Mouse (Mus musculus) hindbrain, embryonic 12.5 days (tissue): ENCODE measurements around the gene Catsper4. TPM values are rescaled to one million over a fixed set of nuclear protein-coding genes. Genes with fewer than 3 reads are reported as not detected.
A peak's percentile ranks its signal among the peaks of the same experiment; 100 is the strongest.

Source experiments
- ATAC-seq: fragments of 200-750 bp; cut with Nextera tagmentation; 2 replicates; pipeline ENCODE4 v1.8.0; 2017; ENCODE audit warnings: moderate TSS enrichment; ENCODE audit not compliant: low FRiP score
- H3K27ac ChIP-seq: fragments of 300-500 bp; sonication (generic); 2 replicates; pipeline ENCODE4 v1.5.1; 2016; ENCODE audit warnings: mild to moderate bottlenecking
- H3K27me3 ChIP-seq: fragments of 300-500 bp; sonication (generic); 2 replicates; pipeline ENCODE4 v1.6.1; 2016; ENCODE audit warnings: mild to moderate bottlenecking
- H3K36me3 ChIP-seq: fragments of 300-500 bp; sonication (generic); 2 replicates; pipeline ENCODE4 v1.6.1; 2016; ENCODE audit warnings: mild to moderate bottlenecking
- H3K4me1 ChIP-seq: fragments of 300-500 bp; sonication (generic); 2 replicates; pipeline ENCODE4 v1.6.1; 2016
- H3K4me2 ChIP-seq: fragments of 300-500 bp; sonication (generic); replicated peaks from 2 replicates; pipeline ENCODE4 v1.6.1; 2016; ENCODE audit warnings: mild to moderate bottlenecking
- H3K4me3 ChIP-seq: fragments of 300-500 bp; sonication (generic); 2 replicates; pipeline ENCODE4 v1.5.1; 2016; ENCODE audit warnings: mild to moderate bottlenecking
- H3K9ac ChIP-seq: fragments of 300-500 bp; sonication (generic); 2 replicates; pipeline ENCODE4 v1.6.1; 2016; ENCODE audit warnings: mild to moderate bottlenecking, moderate library complexity
- H3K9me3 ChIP-seq: fragments of 300-500 bp; sonication (generic); replicated peaks from 2 replicates; pipeline ENCODE4 v1.6.1; 2016; ENCODE audit warnings: mild to moderate bottlenecking
- WGBS: fragments of 180-500 bp; shearing (Covaris S2); methylation state at CpG from one replicate; pipeline ENCODE4 v1.1.7; 2016; 5-methylcytosine and 5-hydroxymethylcytosine counted together
- polyA plus RNA-seq: library from polyadenylated mRNA; unstranded; fragments of >200 nt; fragmentation: Nextera tagmentation; extraction: Ambion mirVana; gene quantifications from 2 replicates; pipeline ENCODE4 v1.2.1, GENCODE M21; 2016

The Catsper4 gene
- polyA plus RNA-seq, 1 experiment from 2014 or later, result not detected

DNA sequence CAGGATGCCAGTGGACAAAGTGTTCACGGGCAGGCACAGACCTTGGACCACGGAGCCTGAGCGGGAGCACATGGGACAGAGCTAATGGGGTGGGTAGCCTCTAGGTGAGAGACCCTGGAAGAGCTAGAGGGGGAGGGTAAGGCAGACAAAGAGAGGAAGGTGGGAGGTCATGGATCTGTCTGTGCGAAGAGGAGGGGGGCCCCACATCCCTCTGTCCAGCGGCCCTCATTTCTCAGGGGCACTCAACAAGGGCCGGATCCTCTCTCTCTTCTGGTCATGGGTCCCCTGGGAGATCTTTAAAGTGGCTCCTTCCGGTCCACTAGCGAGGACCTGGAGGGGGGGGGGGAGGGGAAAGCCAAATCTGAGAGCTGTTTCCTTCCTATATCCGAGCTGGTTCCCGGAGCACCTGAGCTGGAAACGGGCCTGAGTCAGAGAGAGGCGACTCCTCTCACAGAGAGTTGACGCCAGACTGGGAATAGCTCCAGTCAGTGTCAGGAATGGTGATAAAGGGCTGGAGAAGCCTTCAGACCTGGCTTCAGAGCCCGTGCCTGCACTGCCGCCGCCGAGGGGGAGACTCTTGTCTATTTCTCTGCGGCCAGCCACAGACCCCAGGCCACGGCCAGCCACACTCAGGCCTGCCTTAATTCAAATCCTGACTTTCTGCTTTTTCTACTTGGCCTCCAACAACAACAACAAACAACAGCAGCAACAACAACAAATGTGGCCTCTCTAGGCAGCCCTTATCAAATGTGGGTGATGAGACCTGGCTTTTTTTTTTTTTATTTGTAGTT is 29.4 kb upstream of the Catsper4 start:
- no peak overlapping the region; the same call in 1 of the 2 replicates for H3K27ac ChIP-seq
- H3K9ac ChIP-seq, result 0 out of 2 replicates have a peak overlapping the region, but pooled peaks have one; percentile 20
- peaks cover 57% of the 10 kb centered on the region for H3K4me1 ChIP-seq
- H3K4me2 ChIP-seq, result peak overlapping the region; percentile 21; the same call in 1 of the 2 replicates
- no peak overlapping the region for H3K4me3 ChIP-seq
- H3K27me3 ChIP-seq, result peaks cover 46% of the 10 kb centered on the region
- H3K36me3 ChIP-seq, result no peaks in the 10 kb centered on the region
- 4% methylated on average over 19 of the region's 19 CpGs for WGBS
- ATAC-seq, result no peak
- H3K9me3 ChIP-seq, result no peaks in the 10 kb centered on the region

DNA sequence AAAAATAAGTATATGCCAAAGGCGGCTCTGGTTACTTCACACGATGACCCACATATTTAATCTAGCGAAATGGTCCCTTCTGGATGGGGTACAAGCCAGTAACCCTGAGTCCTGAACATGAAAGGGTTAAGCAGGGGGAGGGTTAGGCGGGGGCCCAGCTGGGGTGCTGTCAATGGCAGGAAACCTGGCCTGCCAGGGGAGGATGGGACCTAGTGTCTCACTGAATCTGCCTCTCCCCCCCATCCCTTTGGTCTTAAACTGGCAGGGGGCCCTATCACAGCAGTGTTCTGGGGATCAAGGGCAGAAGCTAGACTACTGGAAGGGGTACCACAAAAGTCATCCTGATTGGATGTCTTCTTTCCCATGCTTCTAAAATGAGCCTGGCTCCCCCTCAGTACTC is 28.7 kb upstream of the Catsper4 start:
- no peak overlapping the region for H3K4me2 ChIP-seq
- peaks cover 54% of the 10 kb centered on the region for H3K27me3 ChIP-seq
- 15% methylated on average over 4 of the region's 4 CpGs for WGBS
- H3K4me1 ChIP-seq, result peaks cover 64% of the 10 kb centered on the region
- no peak overlapping the region for H3K4me3 ChIP-seq
- no peaks in the 10 kb centered on the region for H3K36me3 ChIP-seq
- no peak for ATAC-seq
- no peak overlapping the region for H3K9ac ChIP-seq
- no peak overlapping the region for H3K27ac ChIP-seq
- H3K9me3 ChIP-seq, result no peaks in the 10 kb centered on the region

DNA sequence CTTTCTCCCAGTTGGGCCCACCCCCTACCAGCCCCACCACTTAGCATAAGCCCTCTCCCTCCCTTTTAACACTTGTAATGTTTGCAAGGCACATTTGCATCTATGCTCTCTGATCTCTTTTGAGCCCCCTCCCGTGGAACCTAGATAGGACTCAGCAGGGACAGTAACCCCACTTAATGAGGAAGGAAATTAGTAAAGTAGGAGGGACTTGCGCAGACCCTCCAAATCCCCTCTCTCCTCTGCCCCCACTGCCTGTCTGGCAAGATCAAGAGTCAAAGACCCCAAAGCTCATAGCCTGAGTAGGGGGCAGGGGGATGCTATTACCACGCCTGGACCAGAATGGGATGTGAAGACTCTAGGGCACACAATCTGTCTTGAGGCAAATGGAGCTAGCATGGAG is 27.7 kb upstream of the Catsper4 start:
- Histone ChIP-seq H3K27ac (no peak overlapping the region), H3K4me1 (peaks cover 74% of the 10 kb centered on the region), H3K36me3 (no peaks in the 10 kb centered on the region), H3K4me2 (no peak overlapping the region), H3K9ac (no peak overlapping the region), H3K9me3 (no peaks in the 10 kb centered on the region), H3K4me3 (no peak overlapping the region), H3K27me3 (peaks cover 64% of the 10 kb centered on the region)
- no peak for ATAC-seq
- WGBS, result 21% methylated on average over 3 of the region's 3 CpGs

DNA sequence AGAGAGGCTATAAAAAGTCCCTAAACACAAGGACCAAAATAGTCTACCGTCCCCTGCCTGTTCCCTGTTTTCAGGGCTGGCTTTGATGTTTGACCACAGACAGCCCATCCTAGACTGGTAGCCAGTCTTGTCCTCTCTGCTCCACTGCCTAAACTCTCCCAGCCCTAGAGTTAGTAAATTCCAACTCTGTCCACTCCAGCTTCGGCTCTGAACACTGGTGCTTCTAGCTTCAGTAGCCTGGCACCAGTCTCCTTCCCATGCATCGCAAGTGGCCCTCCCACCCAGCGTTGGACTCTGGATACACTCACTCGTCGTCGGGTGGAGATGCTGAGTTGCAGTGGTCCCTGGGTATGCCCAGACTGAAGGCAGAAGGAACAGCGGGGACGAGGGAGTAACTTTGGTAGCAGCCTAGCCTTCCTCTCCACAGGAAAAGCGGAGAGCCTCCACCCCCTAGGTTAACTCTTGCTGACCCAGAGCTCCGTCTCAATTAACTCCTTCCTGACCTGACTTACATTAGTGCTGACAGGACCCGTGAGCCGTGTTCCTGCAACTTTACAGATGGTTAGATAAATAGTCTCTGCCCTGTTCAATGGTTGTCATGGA is 26.6 kb upstream of the Catsper4 start, which contains the start of gene Grrp1:
TSS of gene Grrp1 (minus strand) at position 385 of the 603 bp plus-strand sequence.
- H3K27me3 ChIP-seq, result peaks cover 74% of the 10 kb centered on the region
- peak within 1 kb of the TSS; percentile 29; the same call in 1 of the 2 replicates for H3K9ac ChIP-seq
- peaks cover 79% of the 10 kb centered on the region for H3K4me1 ChIP-seq
- peak within 1 kb of the TSS; percentile 56 for H3K4me3 ChIP-seq
- H3K27ac ChIP-seq, result no peak within 1 kb of the TSS
- ATAC-seq, result no peak
- peak within 1 kb of the TSS; percentile 89 for H3K4me2 ChIP-seq
- H3K9me3 ChIP-seq, result no peaks in the 10 kb centered on the region
- WGBS, result under 1% methylated on average over 13 of the region's 13 CpGs
- H3K36me3 ChIP-seq, result no peaks in the 10 kb centered on the region

DNA sequence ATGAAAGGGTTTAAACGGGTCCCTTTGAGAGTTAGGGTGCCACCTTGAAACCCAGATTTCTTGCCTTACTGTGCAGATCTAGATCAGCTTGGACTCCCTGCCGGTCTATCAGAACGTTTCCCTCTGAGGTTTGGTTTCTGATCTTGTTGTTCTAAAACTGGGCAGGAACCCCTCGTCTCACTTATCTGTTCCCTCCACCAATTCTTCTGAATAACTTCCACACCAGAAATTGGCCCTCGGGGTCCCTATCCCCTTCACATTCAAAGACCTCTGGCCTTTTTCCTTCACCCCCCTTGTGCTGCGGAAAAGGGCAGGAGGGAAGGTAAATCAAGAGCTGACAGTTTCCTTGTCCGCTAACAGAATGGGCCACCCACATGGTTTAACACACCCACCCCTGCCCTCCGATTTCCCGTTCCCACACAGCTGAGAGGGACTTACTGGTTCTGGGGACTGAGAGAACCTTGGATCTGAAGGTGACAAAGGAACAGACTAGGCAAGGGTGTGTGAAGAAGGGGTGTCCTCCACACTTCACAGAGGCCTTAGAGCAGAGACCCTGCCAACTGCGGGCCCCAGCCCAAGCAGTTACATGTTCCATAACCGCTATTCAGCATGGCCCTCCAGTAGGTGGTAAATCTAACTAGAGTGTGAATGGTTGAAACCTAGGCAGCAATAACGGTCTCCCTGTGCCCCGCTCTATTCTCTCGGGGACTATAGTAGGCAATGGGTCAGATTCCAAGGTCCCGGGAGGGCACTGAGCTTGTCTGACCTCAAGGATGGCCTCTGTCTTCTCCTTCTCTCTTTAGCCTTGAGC is 25.9 kb upstream of the Catsper4 start:
- H3K9ac ChIP-seq, result 0 out of 2 replicates have a peak overlapping the region, but pooled peaks have one; percentile 29
- no peak overlapping the region for H3K27ac ChIP-seq

DNA sequence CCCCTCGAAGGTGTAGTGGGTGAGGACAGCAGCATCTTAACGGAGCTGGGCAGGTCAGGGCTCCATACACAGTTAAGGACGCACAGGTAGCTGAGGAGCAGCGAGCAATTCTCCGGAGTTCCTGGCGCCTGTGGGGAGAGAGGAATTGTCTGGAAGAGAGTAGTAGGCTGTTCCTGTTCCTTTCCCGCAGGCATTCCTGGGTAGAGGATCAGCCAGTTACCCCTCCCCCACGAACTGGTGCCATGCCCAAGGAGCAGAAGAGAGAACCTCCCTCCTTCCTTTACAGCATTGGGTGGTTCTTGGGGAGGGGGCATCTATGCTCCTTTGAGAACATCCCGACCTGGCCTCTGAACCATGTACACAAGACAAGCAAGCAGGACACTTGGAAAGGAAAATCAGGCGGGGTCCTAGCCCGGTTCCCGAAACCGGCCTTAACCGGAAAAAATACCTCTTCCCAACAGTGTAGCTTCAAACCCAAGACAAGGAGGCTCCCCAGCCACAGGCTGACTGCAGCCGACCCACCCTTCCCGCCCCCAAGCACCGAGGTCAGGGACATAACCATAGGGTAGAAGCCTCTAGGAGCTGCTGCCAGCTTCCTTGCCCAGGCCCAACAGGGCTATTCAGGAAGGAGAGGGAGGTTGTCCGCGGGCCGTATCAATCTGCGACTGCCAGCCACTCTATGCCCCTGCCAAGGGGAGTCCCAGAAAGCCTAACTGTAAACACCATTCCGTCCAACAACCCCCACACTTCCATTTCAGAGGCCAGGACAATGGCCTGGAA is 25.1 kb upstream of the Catsper4 start:
- peaks cover 74% of the 10 kb centered on the region for H3K4me1 ChIP-seq
- H3K27me3 ChIP-seq, result peaks cover 89% of the 10 kb centered on the region
- no peaks in the 10 kb centered on the region for H3K36me3 ChIP-seq
- peak overlapping the region; percentile 68 for H3K9ac ChIP-seq
- WGBS, result 2% methylated on average over 22 of the region's 22 CpGs
- peak overlapping the region; percentile 56 for H3K4me3 ChIP-seq
- H3K27ac ChIP-seq, result 0 out of 2 replicates have a peak overlapping the region, but pooled peaks have one; percentile 62
- no peak for ATAC-seq
- no peaks in the 10 kb centered on the region for H3K9me3 ChIP-seq
- peak overlapping the region; percentile 89 for H3K4me2 ChIP-seq

More for the DNA sequence above, 25.9 kb upstream of the Catsper4 start:
- Histone ChIP-seq H3K27me3 (peaks cover 81% of the 10 kb centered on the region), H3K9me3 (no peaks in the 10 kb centered on the region), H3K4me2 (peak overlapping the region; percentile 89), H3K36me3 (no peaks in the 10 kb centered on the region), H3K4me1 (peaks cover 79% of the 10 kb centered on the region), H3K4me3 (peak overlapping the region; percentile 56)
- WGBS, result 4% methylated on average over 15 of the region's 15 CpGs
- ATAC-seq, result no peak

DNA sequence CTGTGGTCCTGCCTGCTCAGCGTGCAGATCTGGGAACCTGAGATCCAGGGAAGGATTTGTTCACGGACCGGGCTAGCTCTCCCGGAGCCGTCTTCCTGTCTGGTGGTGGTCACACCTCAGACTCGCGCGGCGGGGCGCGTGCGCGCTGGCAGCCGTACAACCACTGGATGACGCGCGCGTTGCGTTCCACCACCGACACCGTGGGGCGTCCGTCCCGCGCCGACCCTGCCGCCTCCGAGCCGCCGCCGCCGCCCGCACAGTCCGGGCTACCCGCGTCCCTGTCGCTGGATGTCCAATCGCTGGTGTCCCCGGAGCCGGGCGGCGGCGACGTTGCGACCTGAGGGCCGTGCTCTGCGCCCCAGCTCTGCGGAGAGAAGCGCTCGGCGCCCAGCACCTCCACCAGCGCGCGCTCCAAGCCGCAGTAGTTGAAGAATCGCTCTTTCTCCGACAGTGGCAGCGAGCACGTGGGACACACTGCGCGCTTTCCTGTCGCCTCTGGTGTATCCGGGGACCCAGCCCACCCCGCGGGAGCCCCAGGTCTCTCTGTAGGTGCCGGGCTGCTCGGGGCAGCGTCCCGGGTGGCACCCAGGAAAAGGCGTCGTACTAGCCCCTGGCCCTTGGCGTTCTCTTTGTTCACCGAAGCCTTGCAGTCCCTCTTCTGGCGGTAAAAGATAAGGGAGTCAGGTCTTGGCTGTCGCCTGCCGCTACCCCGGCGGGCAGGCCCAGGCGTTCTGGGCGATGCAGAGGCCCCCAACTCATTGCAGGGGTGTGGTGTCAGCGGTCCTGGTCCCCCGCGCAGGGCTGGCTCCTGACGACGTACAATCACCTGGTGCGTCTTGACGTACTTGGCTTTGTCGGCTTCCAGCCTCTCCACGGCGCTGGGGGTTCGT is 24.3 kb upstream of the Catsper4 start:
- under 1% methylated on average over 91 of the region's 91 CpGs for WGBS
- Histone ChIP-seq H3K27me3 (peaks cover 98% of the 10 kb centered on the region), H3K9me3 (no peaks in the 10 kb centered on the region), H3K9ac (peak overlapping the region; percentile 68), H3K27ac (peak overlapping the region; percentile 62), H3K36me3 (no peaks in the 10 kb centered on the region), H3K4me3 (peak overlapping the region; percentile 56), H3K4me2 (peak overlapping the region; percentile 89), H3K4me1 (peaks cover 66% of the 10 kb centered on the region)
- ATAC-seq, result peak; percentile 33

DNA sequence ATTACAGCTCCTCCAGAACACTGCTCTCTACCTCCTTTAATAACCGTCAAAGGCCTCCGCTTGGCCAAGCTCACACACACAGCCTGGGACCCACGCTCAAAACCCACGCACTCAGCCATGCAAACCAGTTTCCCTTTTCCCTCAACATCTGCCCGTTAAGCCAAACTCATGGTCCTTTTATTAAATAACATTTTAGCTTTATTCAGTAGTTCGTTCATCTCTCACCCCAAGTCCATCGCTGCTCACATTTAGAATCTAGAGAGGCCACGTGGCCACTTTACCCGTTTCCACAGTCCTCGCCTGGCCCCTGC is 23.7 kb upstream of the Catsper4 start:
- H3K4me2 ChIP-seq, result peak overlapping the region; percentile 89
- H3K4me1 ChIP-seq, result peaks cover 65% of the 10 kb centered on the region
- H3K36me3 ChIP-seq, result no peaks in the 10 kb centered on the region
- H3K4me3 ChIP-seq, result peak overlapping the region; percentile 56
- no peak overlapping the region; the same call in 1 of the 2 replicates for H3K27ac ChIP-seq
- H3K27me3 ChIP-seq, result peaks cover 98% of the 10 kb centered on the region
- no peaks in the 10 kb centered on the region for H3K9me3 ChIP-seq
- no peak for ATAC-seq
- H3K9ac ChIP-seq, result peak overlapping the region; percentile 68
- WGBS, result 9% methylated on average over 10 of the region's 10 CpGs

DNA sequence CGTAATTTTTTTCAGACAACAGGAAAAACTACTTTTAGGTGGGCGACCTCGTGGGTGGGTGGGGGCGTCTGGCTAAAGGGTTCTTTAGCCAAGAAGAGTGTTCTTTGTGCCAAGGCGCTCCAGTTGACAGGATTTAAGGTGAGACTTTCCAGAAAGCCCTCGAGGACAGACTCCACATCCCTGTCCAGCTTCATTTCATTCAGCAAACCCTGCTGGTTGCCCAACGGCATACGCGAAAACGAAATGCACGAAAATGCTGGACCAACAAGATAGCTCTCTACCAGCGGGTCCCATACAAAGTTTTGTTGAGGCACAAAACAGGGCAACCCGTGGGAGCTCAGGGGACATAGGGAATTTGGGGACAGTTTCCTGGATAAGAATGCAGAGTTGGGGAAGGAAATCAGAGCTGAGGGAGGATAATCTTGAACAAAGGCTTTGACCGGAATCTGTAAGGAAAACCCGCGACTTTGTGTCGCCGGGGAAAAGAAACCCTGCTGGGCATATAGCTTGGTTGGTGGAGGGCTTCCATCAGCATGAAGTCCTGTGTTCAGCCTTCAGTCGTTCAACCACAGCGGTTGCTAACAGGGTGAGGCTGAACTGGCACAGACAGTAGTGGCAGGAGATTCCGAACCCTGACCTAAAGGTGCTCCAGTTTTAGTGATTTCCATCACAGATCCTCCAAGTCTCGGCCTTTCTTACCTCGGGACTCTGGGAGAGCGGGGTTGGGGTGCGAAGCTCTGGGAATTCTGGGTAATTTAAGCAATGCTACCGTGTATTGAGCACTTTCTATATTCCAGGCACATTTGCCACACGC is 23.1 kb upstream of the Catsper4 start:
- no peak for ATAC-seq
- Histone ChIP-seq H3K27me3 (peaks cover 93% of the 10 kb centered on the region), H3K4me3 (peak overlapping the region; percentile 56), H3K4me2 (peak overlapping the region; percentile 89), H3K27ac (no peak overlapping the region), H3K9me3 (no peaks in the 10 kb centered on the region), H3K36me3 (no peaks in the 10 kb centered on the region), H3K4me1 (peaks cover 64% of the 10 kb centered on the region), H3K9ac (no peak overlapping the region)
- WGBS, result 5% methylated on average over 27 of the region's 27 CpGs

DNA sequence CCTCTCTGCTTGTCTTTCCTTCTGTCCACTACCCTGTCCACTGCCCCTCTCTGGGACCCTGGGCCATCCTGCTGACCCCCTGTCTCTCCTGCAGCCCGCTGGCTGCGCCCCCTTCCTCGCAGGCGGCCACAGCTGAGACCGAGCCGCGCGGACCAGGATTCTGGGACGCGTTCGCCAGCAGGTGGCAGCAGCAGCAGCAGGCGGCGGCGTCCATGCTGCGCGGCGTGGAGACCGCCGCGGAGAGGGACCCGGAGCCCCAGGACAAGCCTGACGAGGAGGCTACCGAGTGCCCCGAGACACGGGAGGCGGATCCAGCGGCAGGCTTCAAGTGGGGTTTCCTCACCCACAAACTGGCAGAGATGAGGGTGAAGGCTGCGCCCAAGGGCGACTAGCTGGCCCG is 22.5 kb upstream of the Catsper4 start:
- no peaks in the 10 kb centered on the region for H3K9me3 ChIP-seq
- peak overlapping the region; percentile 89 for H3K4me2 ChIP-seq
- no peak overlapping the region for H3K9ac ChIP-seq
- WGBS, result 1% methylated on average over 30 of the region's 30 CpGs
- H3K27ac ChIP-seq, result no peak overlapping the region
- peak; percentile 37; the same call in 1 of the 2 replicates for ATAC-seq
- H3K36me3 ChIP-seq, result no peaks in the 10 kb centered on the region
- peaks cover 64% of the 10 kb centered on the region for H3K4me1 ChIP-seq
- H3K27me3 ChIP-seq, result peaks cover 86% of the 10 kb centered on the region
- H3K4me3 ChIP-seq, result peak overlapping the region; percentile 32
